In genomic region chr16:96114729-96115128, GRCm38 (mm10) we compare ENCODE assay signal across 16 mouse cellular contexts. TPM values are rescaled to one million over a fixed set of nuclear protein-coding genes. Genes with fewer than 3 reads are reported as not detected.
DNase-seq lines count a peak whose midpoint lies in the region; ATAC-seq and TF ChIP-seq lines count a peak whose summit lies in the region.
"Had no signal": no experiment of that assay in that cellular context is flagged by ENCODE, and none has a peak within 500 bp of the region (broad histone marks: within the 10 kb centered on the region; RNA-seq: fewer than 3 reads in every experiment).

No protein-coding gene starts in this region.

- DNase-seq in liver, adult 2 months (ENCODE audit: extremely low read depth, low read depth, low spot score): peak; percentile 26
- no peak for DNase-seq in liver, embryonic 11.5 days (ENCODE audit: low spot score)
- DNase-seq in 416B (ENCODE audit: low read depth): peak; percentile 60
- DNase-seq in B cell, adult 2 months: peak; percentile 36 to 40
- DNase-seq in cerebellum, adult 9-11 months: no peak
- DNase-seq: cerebellum, adult 18-20 months; embryo, embryonic 11 days; kidney, postnatal 4 days; lung, postnatal 4 days had no signal

- TF ChIP-seq POLR2A in liver, adult 2 months (IDR thresholded peaks at IDR 0.05; ENCODE audit: extremely low read depth, insufficient read depth, low read length): no peak

- no peak overlapping the region for H3K4me2 ChIP-seq in liver, embryonic 11.5 days
- no peak overlapping the region for H3K4me2 ChIP-seq in neural tube, embryonic 15.5 days
- H3K4me2 ChIP-seq: forebrain, embryonic 15.5 days; heart, embryonic 15.5 days; limb, embryonic 15.5 days had no signal

- no peak overlapping the region for H3K27ac ChIP-seq in liver, adult 2 months (replicated peaks; ENCODE audit: insufficient read depth, low read depth, low read length)
- H3K27ac ChIP-seq in liver, embryonic 11.5 days (ENCODE audit: low read depth, low read length): no peak overlapping the region
- H3K27ac ChIP-seq in neural tube, embryonic 15.5 days (replicated peaks): no peak overlapping the region
- H3K27ac ChIP-seq: forebrain, embryonic 15.5 days; heart, embryonic 15.5 days; limb, embryonic 15.5 days had no signal

- no peak overlapping the region for H3K4me3 ChIP-seq in liver, adult 2 months (ENCODE audit: insufficient read depth, low read depth, low read length)
- no peak overlapping the region for H3K4me3 ChIP-seq in liver, embryonic 11.5 days (ENCODE audit: low read depth, low read length)
- no peak overlapping the region for H3K4me3 ChIP-seq in neural tube, embryonic 15.5 days (replicated peaks)
- H3K4me3 ChIP-seq: forebrain, embryonic 15.5 days; heart, embryonic 15.5 days; limb, embryonic 15.5 days had no signal

- H3K4me1 ChIP-seq in liver, adult 2 months (ENCODE audit: control insufficient read depth, insufficient read depth, low read length): no peaks in the 10 kb centered on the region
- no peaks in the 10 kb centered on the region for H3K4me1 ChIP-seq in liver, embryonic 11.5 days (replicated peaks; ENCODE audit: control insufficient read depth, insufficient read depth, low read length)
- no peaks in the 10 kb centered on the region for H3K4me1 ChIP-seq in neural tube, embryonic 15.5 days
- H3K4me1 ChIP-seq: forebrain, embryonic 15.5 days; limb, embryonic 15.5 days had no signal

- H3K9ac ChIP-seq in liver, adult 2 months (ENCODE audit: low read depth, low read length): no peak overlapping the region
- no peak overlapping the region for H3K9ac ChIP-seq in liver, embryonic 11.5 days (ENCODE audit: low read depth, low read length)
- H3K9ac ChIP-seq in neural tube, embryonic 15.5 days (replicated peaks): no peak overlapping the region
- H3K9ac ChIP-seq: forebrain, embryonic 15.5 days; heart, embryonic 15.5 days; limb, embryonic 15.5 days had no signal

- H3K27me3 ChIP-seq in liver, adult 2 months (ENCODE audit: control insufficient read depth, insufficient read depth, low read length): no peaks in the 10 kb centered on the region
- no peaks in the 10 kb centered on the region for H3K27me3 ChIP-seq in liver, embryonic 11.5 days (replicated peaks; ENCODE audit: control insufficient read depth, insufficient read depth, low read length)
- no peaks in the 10 kb centered on the region for H3K27me3 ChIP-seq in neural tube, embryonic 15.5 days (replicated peaks)
- H3K27me3 ChIP-seq: forebrain, embryonic 15.5 days; heart, embryonic 15.5 days; limb, embryonic 15.5 days had no signal

- H3K79me2 ChIP-seq in liver, adult 2 months (ENCODE audit: control insufficient read depth, insufficient read depth, low read length): no peaks in the 10 kb centered on the region

- no peaks in the 10 kb centered on the region for H3K9me3 ChIP-seq in liver, embryonic 11.5 days (ENCODE audit: control insufficient read depth, low read length)
- no peaks in the 10 kb centered on the region for H3K9me3 ChIP-seq in neural tube, embryonic 15.5 days (replicated peaks)
- H3K9me3 ChIP-seq: forebrain, embryonic 15.5 days; heart, embryonic 15.5 days; limb, embryonic 15.5 days had no signal

- ATAC-seq in liver, embryonic 11.5 days (replicated peaks; ENCODE audit: low FRiP score): no peak
- 0 out of 2 replicates have a peak, but pooled peaks have one; percentile 32 for ATAC-seq in common myeloid progenitor, adult 5-6 weeks (replicated peaks; ENCODE audit: low read depth, poor library complexity, severe bottlenecking)
- no peak for ATAC-seq in neural tube, embryonic 15.5 days (ENCODE audit: low FRiP score)
- ATAC-seq: forebrain, embryonic 15.5 days; intestine, embryonic 16.5 days; midbrain, embryonic 16.5 days had no signal

- 56% methylated on average over 4 of the region's 4 CpGs for WGBS in liver, adult 2 months
- WGBS in liver, embryonic 11.5 days: 44% methylated on average over 4 of the region's 4 CpGs
- 54% methylated on average over 4 of the region's 4 CpGs for WGBS in neural tube, embryonic 15.5 days

- TF ChIP-seq CTCF in liver, adult 2 months (IDR thresholded peaks at IDR 0.05; ENCODE audit: low read depth, low read length): 0 out of 2 replicates have a peak, but pooled peaks have one; percentile 7

- no peaks in the 10 kb centered on the region for H3K36me3 ChIP-seq in liver, adult 2 months (ENCODE audit: control insufficient read depth, insufficient read depth, low read length)
- H3K36me3 ChIP-seq in liver, embryonic 11.5 days (ENCODE audit: control insufficient read depth, insufficient read depth, low read length): 0 out of 2 replicates have a peak, but pooled peaks cover 2% of the 10 kb centered on the region
- peaks cover 19% of the 10 kb centered on the region for H3K36me3 ChIP-seq in neural tube, embryonic 15.5 days
- H3K36me3 ChIP-seq: heart, embryonic 15.5 days had no signal

RNA-seq across cellular contexts. Expression of gene Hmgn1, which starts 12.8 kb away (rescaled TPM):
- total RNA-seq in liver, adult 2 months (2014; rRNA removed): 43.9 and 48.3 TPM in 2 replicates
- 11.4 and 15.0 TPM in 2 replicates for polyA plus RNA-seq in liver, adult 2 months (2012; rRNA removed)
- polyA plus RNA-seq in liver, embryonic 11.5 days (2014; fragmentation: Nextera tagmentation; extraction: Ambion mirVana): 450 and 470 TPM in 2 replicates
- total RNA-seq in common myeloid progenitor, adult 5-6 weeks (2017): 215 and 429 TPM in 2 replicates
- 273 and 319 TPM in 2 replicates for polyA plus RNA-seq in neural tube, embryonic 15.5 days (2015; fragmentation: Nextera tagmentation; extraction: Ambion mirVana)

RNA-seq across cellular contexts. Expression of gene Wrb, which starts 30.5 kb away (rescaled TPM):
- total RNA-seq in liver, adult 2 months (2014; rRNA removed): 4.6 and 7.4 TPM in 2 replicates
- polyA plus RNA-seq in liver, adult 2 months (2012; rRNA removed): 14.0 and 17.5 TPM in 2 replicates
- polyA plus RNA-seq in liver, embryonic 11.5 days (2014; fragmentation: Nextera tagmentation; extraction: Ambion mirVana): 48.3 and 53.6 TPM in 2 replicates
- total RNA-seq in common myeloid progenitor, adult 5-6 weeks (2017): 11.9 and 27.9 TPM in 2 replicates
- 169 and 199 TPM in 2 replicates for polyA plus RNA-seq in neural tube, embryonic 15.5 days (2015; fragmentation: Nextera tagmentation; extraction: Ambion mirVana)

RNA-seq across cellular contexts. Expression of gene Brwd1, which starts 32.4 kb away (rescaled TPM):
- total RNA-seq in liver, adult 2 months (2014; rRNA removed): 56.3 and 59.8 TPM in 2 replicates
- 9.9 and 12.3 TPM in 2 replicates for polyA plus RNA-seq in liver, adult 2 months (2012; rRNA removed)
- polyA plus RNA-seq in liver, embryonic 11.5 days (2014; fragmentation: Nextera tagmentation; extraction: Ambion mirVana): 46.3 and 52.0 TPM in 2 replicates
- total RNA-seq in common myeloid progenitor, adult 5-6 weeks (2017): 61.2 and 62.8 TPM in 2 replicates
- polyA plus RNA-seq in neural tube, embryonic 15.5 days (2015; fragmentation: Nextera tagmentation; extraction: Ambion mirVana): 199 and 230 TPM in 2 replicates

Comparison
In these comparisons a context has a peak if more than half of its experiments do, and no peak if none do; other contexts are left out.
1. DNase-seq: peak in liver, adult 2 months (single experiment), 416B (single experiment) and B cell, adult 2 months (2 of 2); none in liver, embryonic 11.5 days (single experiment) and cerebellum, adult 9-11 months (single experiment).
2. RNA of gene Hmgn1, which starts 12.8 kb away (polyA plus RNA-seq): 450 to 470 TPM in liver, embryonic 11.5 days and 273 to 319 TPM in neural tube, embryonic 15.5 days; 11.4 to 15.0 TPM in liver, adult 2 months; every median in the first group is over 10 times any median in the second.